Mouse (Mus musculus): ENCODE results near the gene Zfp518a. TPM values are rescaled to one million over a fixed set of nuclear protein-coding genes. Genes with fewer than 3 reads are reported as not detected.

Zfp518a gene
- polyA plus RNA-seq, 1 experiment from 2014 or later = 18.6 TPM

- H3K27me3 ChIP-seq (ENCODE audit: control insufficient read depth, insufficient read depth, low read length) = peaks cover 2% of the 10 kb centered on the region; the same call in 1 of the 2 replicates
- ATAC-seq (ENCODE audit: insufficient read depth, low FRiP score, low TSS enrichment) = no peak
Measured at GRCm38 (mm10) chr19:40888887-40889286, 5.6 kb upstream of the Zfp518a start.

GRCm38 (mm10) chr19:40894071-40894506, 416 bp upstream of the Zfp518a start:
- Histone ChIP-seq H3K9ac (ENCODE audit: low read length) (peak overlapping the region; percentile 91), H3K4me2 (ENCODE audit: low read depth) (peak overlapping the region; percentile 69), H3K27ac (ENCODE audit: low read depth, low read length) (peak overlapping the region; percentile 87), H3K9me3 (ENCODE audit: control insufficient read depth, low read length) (no peaks in the 10 kb centered on the region), H3K4me3 (ENCODE audit: low read depth, low read length) (peak overlapping the region; percentile 76), H3K4me1 (ENCODE audit: control insufficient read depth, insufficient read depth, low read length) (no peaks in the 10 kb centered on the region), H3K36me3 (ENCODE audit: control insufficient read depth, insufficient read depth, low read length) (no peaks in the 10 kb centered on the region), H3K27me3 (ENCODE audit: control insufficient read depth, insufficient read depth, low read length) (no peaks in the 10 kb centered on the region)
- ATAC-seq (ENCODE audit: insufficient read depth, low FRiP score, low TSS enrichment) (peak; percentile 57; the same call in 1 of the 2 replicates), DNase-seq (ENCODE audit: low spot score) (no peak)
- WGBS = 51% methylated on average over 17 of the region's 21 CpGs

More at GRCm38 (mm10) chr19:40888887-40889286, 5.6 kb upstream of the Zfp518a start:
- no peaks in the 10 kb centered on the region for H3K4me1 ChIP-seq (ENCODE audit: control insufficient read depth, insufficient read depth, low read length)
- no peak for DNase-seq (ENCODE audit: low spot score)
- no peaks in the 10 kb centered on the region for H3K9me3 ChIP-seq (ENCODE audit: control insufficient read depth, low read length)
- WGBS = 88% methylated on average over 1 of the region's 1 CpGs
- H3K4me3 ChIP-seq (ENCODE audit: low read depth, low read length) = no peak overlapping the region
- no peak overlapping the region for H3K4me2 ChIP-seq (ENCODE audit: low read depth)
- no peaks in the 10 kb centered on the region for H3K36me3 ChIP-seq (ENCODE audit: control insufficient read depth, insufficient read depth, low read length)
- no peak overlapping the region for H3K9ac ChIP-seq (ENCODE audit: low read length)
- no peak overlapping the region for H3K27ac ChIP-seq (ENCODE audit: low read depth, low read length)

GRCm38 (mm10) chr19:40895393-40895703, 843 bp downstream of the Zfp518a start:
- no peaks in the 10 kb centered on the region for H3K36me3 ChIP-seq (ENCODE audit: control insufficient read depth, insufficient read depth, low read length)
- peak overlapping the region; percentile 91 for H3K9ac ChIP-seq (ENCODE audit: low read length)
- DNase-seq (ENCODE audit: low spot score) (no peak), ATAC-seq (ENCODE audit: insufficient read depth, low FRiP score, low TSS enrichment) (no peak; the same call in 1 of the 2 replicates)
- WGBS = 3% methylated on average over 6 of the region's 6 CpGs
- no peaks in the 10 kb centered on the region for H3K4me1 ChIP-seq (ENCODE audit: control insufficient read depth, insufficient read depth, low read length)
- peak overlapping the region; percentile 87 for H3K27ac ChIP-seq (ENCODE audit: low read depth, low read length)
- peak overlapping the region; percentile 76 for H3K4me3 ChIP-seq (ENCODE audit: low read depth, low read length)
- no peaks in the 10 kb centered on the region for H3K9me3 ChIP-seq (ENCODE audit: control insufficient read depth, low read length)
- H3K27me3 ChIP-seq (ENCODE audit: control insufficient read depth, insufficient read depth, low read length) = no peaks in the 10 kb centered on the region
- H3K4me2 ChIP-seq (ENCODE audit: low read depth) = peak overlapping the region; percentile 69

- Histone ChIP-seq H3K27ac (ENCODE audit: low read depth, low read length) (no peak overlapping the region), H3K9me3 (ENCODE audit: control insufficient read depth, low read length) (no peaks in the 10 kb centered on the region), H3K9ac (ENCODE audit: low read length) (no peak overlapping the region), H3K36me3 (ENCODE audit: control insufficient read depth, insufficient read depth, low read length) (no peaks in the 10 kb centered on the region), H3K27me3 (ENCODE audit: control insufficient read depth, insufficient read depth, low read length) (no peaks in the 10 kb centered on the region), H3K4me2 (ENCODE audit: low read depth) (no peak overlapping the region), H3K4me1 (ENCODE audit: control insufficient read depth, insufficient read depth, low read length) (no peaks in the 10 kb centered on the region), H3K4me3 (ENCODE audit: low read depth, low read length) (no peak overlapping the region)
- no peak for ATAC-seq (ENCODE audit: insufficient read depth, low FRiP score, low TSS enrichment)
- 77% methylated on average over 9 of the region's 9 CpGs for WGBS
- no peak for DNase-seq (ENCODE audit: low spot score)
Measured at GRCm38 (mm10) chr19:40931581-40932369, 37.3 kb downstream of the Zfp518a start.

- WGBS = 42% methylated on average over 8 of the region's 8 CpGs
- H3K4me2 ChIP-seq (ENCODE audit: low read depth) = no peak overlapping the region
- H3K27me3 ChIP-seq (ENCODE audit: control insufficient read depth, insufficient read depth, low read length) = no peaks in the 10 kb centered on the region
- H3K9ac ChIP-seq (ENCODE audit: low read length) = no peak overlapping the region
- H3K4me3 ChIP-seq (ENCODE audit: low read depth, low read length) = no peak overlapping the region
- no peak overlapping the region for H3K27ac ChIP-seq (ENCODE audit: low read depth, low read length)
- H3K36me3 ChIP-seq (ENCODE audit: control insufficient read depth, insufficient read depth, low read length) = no peaks in the 10 kb centered on the region
- no peaks in the 10 kb centered on the region for H3K4me1 ChIP-seq (ENCODE audit: control insufficient read depth, insufficient read depth, low read length)
- no peak for DNase-seq (ENCODE audit: low spot score)
- ATAC-seq (ENCODE audit: insufficient read depth, low FRiP score, low TSS enrichment) = no peak
- H3K9me3 ChIP-seq (ENCODE audit: control insufficient read depth, low read length) = no peaks in the 10 kb centered on the region
Measured at GRCm38 (mm10) chr19:40935376-40935775, 40.9 kb downstream of the Zfp518a start.

- 34% methylated on average over 5 of the region's 5 CpGs for WGBS
- no peaks in the 10 kb centered on the region for H3K27me3 ChIP-seq (ENCODE audit: control insufficient read depth, insufficient read depth, low read length)
- H3K4me2 ChIP-seq (ENCODE audit: low read depth) = no peak overlapping the region
- DNase-seq (ENCODE audit: low spot score) (no peak), ATAC-seq (ENCODE audit: insufficient read depth, low FRiP score, low TSS enrichment) (no peak)
- no peaks in the 10 kb centered on the region for H3K9me3 ChIP-seq (ENCODE audit: control insufficient read depth, low read length)
- no peaks in the 10 kb centered on the region for H3K4me1 ChIP-seq (ENCODE audit: control insufficient read depth, insufficient read depth, low read length)
- no peaks in the 10 kb centered on the region for H3K36me3 ChIP-seq (ENCODE audit: control insufficient read depth, insufficient read depth, low read length)
- H3K4me3 ChIP-seq (ENCODE audit: low read depth, low read length) = no peak overlapping the region
- no peak overlapping the region for H3K9ac ChIP-seq (ENCODE audit: low read length)
- no peak overlapping the region for H3K27ac ChIP-seq (ENCODE audit: low read depth, low read length)
Measured at GRCm38 (mm10) chr19:40936038-40936437, 41.5 kb downstream of the Zfp518a start.

- Histone ChIP-seq H3K27me3 (ENCODE audit: control insufficient read depth, insufficient read depth, low read length) (no peaks in the 10 kb centered on the region), H3K36me3 (ENCODE audit: control insufficient read depth, insufficient read depth, low read length) (no peaks in the 10 kb centered on the region), H3K9ac (ENCODE audit: low read length) (no peak overlapping the region), H3K27ac (ENCODE audit: low read depth, low read length) (no peak overlapping the region), H3K4me1 (ENCODE audit: control insufficient read depth, insufficient read depth, low read length) (no peaks in the 10 kb centered on the region), H3K4me3 (ENCODE audit: low read depth, low read length) (no peak overlapping the region), H3K4me2 (ENCODE audit: low read depth) (no peak overlapping the region), H3K9me3 (ENCODE audit: control insufficient read depth, low read length) (no peaks in the 10 kb centered on the region)
- DNase-seq (ENCODE audit: low spot score) (no peak), ATAC-seq (ENCODE audit: insufficient read depth, low FRiP score, low TSS enrichment) (no peak)
- 94% methylated on average over 7 of the region's 7 CpGs for WGBS
Measured at GRCm38 (mm10) chr19:40943552-40943951, 49.0 kb downstream of the Zfp518a start.

- 88% methylated on average over 4 of the region's 4 CpGs for WGBS
- H3K4me3 ChIP-seq (ENCODE audit: low read depth, low read length) = no peak overlapping the region
- DNase-seq (ENCODE audit: low spot score) (no peak), ATAC-seq (ENCODE audit: insufficient read depth, low FRiP score, low TSS enrichment) (no peak)
- no peaks in the 10 kb centered on the region for H3K4me1 ChIP-seq (ENCODE audit: control insufficient read depth, insufficient read depth, low read length)
- H3K9me3 ChIP-seq (ENCODE audit: control insufficient read depth, low read length) = no peaks in the 10 kb centered on the region
- no peaks in the 10 kb centered on the region for H3K27me3 ChIP-seq (ENCODE audit: control insufficient read depth, insufficient read depth, low read length)
- H3K4me2 ChIP-seq (ENCODE audit: low read depth) = no peak overlapping the region
- no peaks in the 10 kb centered on the region for H3K36me3 ChIP-seq (ENCODE audit: control insufficient read depth, insufficient read depth, low read length)
- H3K27ac ChIP-seq (ENCODE audit: low read depth, low read length) = no peak overlapping the region
- H3K9ac ChIP-seq (ENCODE audit: low read length) = no peak overlapping the region
Measured at GRCm38 (mm10) chr19:40946937-40947577, 52.6 kb downstream of the Zfp518a start.

- no peaks in the 10 kb centered on the region for H3K9me3 ChIP-seq (ENCODE audit: control insufficient read depth, low read length)
- H3K27ac ChIP-seq (ENCODE audit: low read depth, low read length) = no peak overlapping the region
- 26% methylated on average over 1 of the region's 1 CpGs for WGBS
- no peaks in the 10 kb centered on the region for H3K27me3 ChIP-seq (ENCODE audit: control insufficient read depth, insufficient read depth, low read length)
- H3K4me3 ChIP-seq (ENCODE audit: low read depth, low read length) = no peak overlapping the region
- no peak overlapping the region for H3K9ac ChIP-seq (ENCODE audit: low read length)
- H3K4me2 ChIP-seq (ENCODE audit: low read depth) = no peak overlapping the region
- H3K36me3 ChIP-seq (ENCODE audit: control insufficient read depth, insufficient read depth, low read length) = no peaks in the 10 kb centered on the region
- ATAC-seq (ENCODE audit: insufficient read depth, low FRiP score, low TSS enrichment) = no peak
- no peak for DNase-seq (ENCODE audit: low spot score)
- H3K4me1 ChIP-seq (ENCODE audit: control insufficient read depth, insufficient read depth, low read length) = no peaks in the 10 kb centered on the region
Measured at GRCm38 (mm10) chr19:40958981-40959380, 64.5 kb downstream of the Zfp518a start.

Measured in neural tube, embryonic 11.5 days (tissue).